ENCODE assay signal across 23 mouse cellular contexts in the genomic region with DNA sequence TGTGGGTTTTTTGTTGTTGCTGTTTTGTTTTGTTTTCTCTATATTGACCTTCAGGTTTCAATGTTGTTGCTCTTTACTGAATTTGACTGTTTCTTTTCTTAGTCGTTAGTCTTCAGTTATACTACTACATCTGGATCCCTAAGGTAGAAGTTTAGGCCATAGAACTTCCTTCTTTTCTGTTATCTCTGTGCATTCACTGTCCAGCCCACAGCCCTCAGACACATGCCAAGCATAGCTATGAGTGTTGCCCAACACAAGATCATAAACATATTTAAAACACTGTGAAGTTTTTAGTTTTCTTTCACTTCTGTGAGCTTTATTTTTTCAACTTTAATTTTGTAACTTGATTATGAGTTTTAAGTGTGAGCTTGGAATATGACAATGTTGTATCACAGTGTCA. TPM values are rescaled to one million over a fixed set of nuclear protein-coding genes. Genes with fewer than 3 reads are reported as not detected.
DNase-seq lines count a peak whose midpoint lies in the region; ATAC-seq and TF ChIP-seq lines count a peak whose summit lies in the region.
"Had no signal": no experiment of that assay in that cellular context is flagged by ENCODE, and none has a peak within 500 bp of the region (broad histone marks: within the 10 kb centered on the region; RNA-seq: fewer than 3 reads in every experiment).

No protein-coding gene starts in this region.

- H3K36me3 ChIP-seq in myocyte (ENCODE audit: control insufficient read depth, insufficient read depth) = no peaks in the 10 kb centered on the region
- H3K36me3 ChIP-seq in heart, embryonic 11.5 days (ENCODE audit: control insufficient read depth, insufficient read depth, low read length) = no peaks in the 10 kb centered on the region
- no peaks in the 10 kb centered on the region for H3K36me3 ChIP-seq in midbrain, embryonic 11.5 days (ENCODE audit: control insufficient read depth, insufficient read depth, low read length)
- H3K36me3 ChIP-seq in hindbrain, postnatal 0 days (ENCODE audit: insufficient read depth, low read length) = no peaks in the 10 kb centered on the region
- H3K36me3 ChIP-seq: embryonic facial prominence, embryonic 13.5 days; embryonic facial prominence, embryonic 15.5 days; forebrain, embryonic 10.5 days; forebrain, embryonic 12.5 days had no signal

- no peak overlapping the region for H3K27ac ChIP-seq in heart, embryonic 11.5 days (ENCODE audit: low read depth, low read length)
- H3K27ac ChIP-seq in midbrain, embryonic 11.5 days (ENCODE audit: low read depth, low read length) = no peak overlapping the region
- H3K27ac ChIP-seq in hindbrain, postnatal 0 days = no peak overlapping the region
- H3K27ac ChIP-seq: embryonic facial prominence, embryonic 13.5 days; embryonic facial prominence, embryonic 15.5 days; forebrain, embryonic 10.5 days; forebrain, embryonic 12.5 days had no signal

- no peak overlapping the region for H3K4me3 ChIP-seq in myocyte
- H3K4me3 ChIP-seq in heart, embryonic 11.5 days (ENCODE audit: low read depth, low read length) = no peak overlapping the region
- no peak overlapping the region for H3K4me3 ChIP-seq in midbrain, embryonic 11.5 days (ENCODE audit: low read depth, low read length)
- H3K4me3 ChIP-seq in hindbrain, postnatal 0 days (ENCODE audit: low read length) = no peak overlapping the region
- H3K4me3 ChIP-seq: embryonic facial prominence, embryonic 13.5 days; embryonic facial prominence, embryonic 15.5 days; erythroblast, embryonic 14.5 days; forebrain, embryonic 10.5 days; forebrain, embryonic 12.5 days had no signal

- H3K4me2 ChIP-seq in myocyte (ENCODE audit: low read depth) = no peak overlapping the region
- no peak overlapping the region for H3K4me2 ChIP-seq in heart, embryonic 11.5 days
- no peak overlapping the region for H3K4me2 ChIP-seq in midbrain, embryonic 11.5 days
- no peak overlapping the region for H3K4me2 ChIP-seq in hindbrain, postnatal 0 days (ENCODE audit: low read depth, low read length)
- H3K4me2 ChIP-seq: embryonic facial prominence, embryonic 13.5 days; embryonic facial prominence, embryonic 15.5 days; forebrain, embryonic 12.5 days had no signal

- H3K79me2 ChIP-seq in myocyte (ENCODE audit: control insufficient read depth, insufficient read depth) = no peaks in the 10 kb centered on the region

- WGBS in heart, embryonic 11.5 days (ENCODE audit: insufficient replicate concordance) = 76% methylated on average over 1 of the region's 1 CpGs
- 69% methylated on average over 1 of the region's 1 CpGs for WGBS in midbrain, embryonic 11.5 days
- 89% methylated on average over 1 of the region's 1 CpGs for WGBS in hindbrain, postnatal 0 days

- TF ChIP-seq CTCF in hindbrain, postnatal 0 days (IDR thresholded peaks at IDR 0.05; ENCODE audit: low read depth) = no peak

- no peak overlapping the region for H3ac ChIP-seq in myocyte (ENCODE audit: control insufficient read depth, insufficient read length)

- no peak for TF ChIP-seq POLR2A in myocyte (IDR thresholded peaks at IDR 0.05; ENCODE audit: insufficient read length, low read depth)

- peak; percentile 76 for ATAC-seq in common myeloid progenitor, adult 5-6 weeks (replicated peaks; ENCODE audit: low read depth, poor library complexity, severe bottlenecking)
- ATAC-seq in heart, embryonic 11.5 days (replicated peaks; ENCODE audit: insufficient number of reproducible peaks, low FRiP score, low TSS enrichment) = no peak
- ATAC-seq in midbrain, embryonic 11.5 days (ENCODE audit: low FRiP score) = no peak
- no peak for ATAC-seq in activated CD4-positive, CD25-positive, alpha-beta regulatory T cell, adult 4 months
- ATAC-seq in hindbrain, postnatal 0 days = no peak
- ATAC-seq: forebrain, embryonic 14.5 days; forebrain, embryonic 16.5 days had no signal

- 0 out of 2 replicates have a peak, but pooled peaks cover 2% of the 10 kb centered on the region for H3K9me3 ChIP-seq in heart, embryonic 11.5 days (replicated peaks; ENCODE audit: control insufficient read depth, low read length)
- no peaks in the 10 kb centered on the region; the same call in 1 of the 2 replicates for H3K9me3 ChIP-seq in midbrain, embryonic 11.5 days (ENCODE audit: control insufficient read depth, low read length)
- no peaks in the 10 kb centered on the region for H3K9me3 ChIP-seq in hindbrain, postnatal 0 days (ENCODE audit: low read length)
- H3K9me3 ChIP-seq: embryonic facial prominence, embryonic 13.5 days; embryonic facial prominence, embryonic 15.5 days; forebrain, embryonic 12.5 days had no signal

- no peaks in the 10 kb centered on the region for H3K4me1 ChIP-seq in heart, embryonic 11.5 days (ENCODE audit: control insufficient read depth, insufficient read depth, low read length)
- H3K4me1 ChIP-seq in midbrain, embryonic 11.5 days (ENCODE audit: control insufficient read depth, insufficient read depth, low read length) = no peaks in the 10 kb centered on the region
- no peaks in the 10 kb centered on the region for H3K4me1 ChIP-seq in hindbrain, postnatal 0 days (ENCODE audit: insufficient read depth, low read length)
- H3K4me1 ChIP-seq: embryonic facial prominence, embryonic 13.5 days; embryonic facial prominence, embryonic 15.5 days; forebrain, embryonic 10.5 days; forebrain, embryonic 12.5 days had no signal

- no peaks in the 10 kb centered on the region for H3K27me3 ChIP-seq in myocyte (ENCODE audit: control insufficient read depth, insufficient read depth, insufficient read length)
- no peaks in the 10 kb centered on the region for H3K27me3 ChIP-seq in heart, embryonic 11.5 days (ENCODE audit: control insufficient read depth, insufficient read depth, low read length)
- no peaks in the 10 kb centered on the region for H3K27me3 ChIP-seq in midbrain, embryonic 11.5 days (ENCODE audit: control insufficient read depth, insufficient read depth, low read length)
- no peaks in the 10 kb centered on the region for H3K27me3 ChIP-seq in hindbrain, postnatal 0 days (ENCODE audit: insufficient read depth, low read length)
- H3K27me3 ChIP-seq: embryonic facial prominence, embryonic 13.5 days; embryonic facial prominence, embryonic 15.5 days; forebrain, embryonic 12.5 days had no signal

- H3K9ac ChIP-seq in heart, embryonic 11.5 days (ENCODE audit: low read depth, low read length) = no peak overlapping the region
- H3K9ac ChIP-seq in midbrain, embryonic 11.5 days (ENCODE audit: low read length) = no peak overlapping the region
- H3K9ac ChIP-seq in hindbrain, postnatal 0 days (replicated peaks; ENCODE audit: low read length) = no peak overlapping the region
- H3K9ac ChIP-seq: embryonic facial prominence, embryonic 13.5 days; embryonic facial prominence, embryonic 15.5 days; forebrain, embryonic 12.5 days had no signal

- DNase-seq in 416B (ENCODE audit: low read depth) (peak; percentile 8), MEL-GATA-1-ER (ENCODE audit: extremely low read depth, low read depth) (peak; percentile 22)
- no peak for DNase-seq in midbrain, embryonic 11.5 days (ENCODE audit: low spot score, missing footprints)
- no peak for DNase-seq in hindbrain, postnatal 0 days (ENCODE audit: low spot score)
- DNase-seq: adrenal gland, adult 2 months; adrenal gland, postnatal 14 days; adrenal gland, postnatal 36 days; cerebellum, adult 11-12 months; cerebellum, adult 2 months; cerebellum, adult 9-10 months; cerebellum, postnatal 25 days; embryo, embryonic 11 days had no signal

TF ChIP-seq in myocyte, 11 proteins besides CTCF, POLR2A, EP300 and RAD21:
- peak; percentile 31; the same call in 1 of the 2 replicates for TF ChIP-seq CEBPB (IDR thresholded peaks at IDR 0.05; ENCODE audit: insufficient read depth, poor library complexity, severe bottlenecking)
- no peak for TF ChIP-seq MAX (IDR thresholded peaks at IDR 0.05; ENCODE audit: low read depth)
- no peak for TF ChIP-seq REST (IDR thresholded peaks at IDR 0.05; ENCODE audit: insufficient read depth, insufficient read length)
- no peak for TF ChIP-seq MYOG (IDR thresholded peaks at IDR 0.05; ENCODE audit: control insufficient read depth in 1 of 3, insufficient read depth in 1 of 3, insufficient read length in 2 of 3, low read depth in 2 of 3)
- no peak for TF ChIP-seq SRF (IDR thresholded peaks at IDR 0.05; ENCODE audit: control insufficient read depth, insufficient read length, low read depth)
- no peak for TF ChIP-seq MYOD1 (IDR thresholded peaks at IDR 0.05; ENCODE audit: control insufficient read depth in 1 of 3, insufficient read length in 2 of 3, low read depth in 2 of 3)
- no peak for TF ChIP-seq E2F4 (IDR thresholded peaks at IDR 0.05; ENCODE audit: insufficient read depth)

RNA-seq across cellular contexts. Expression of a gene that starts 41.0 kb away (rescaled TPM):
- total RNA-seq in common myeloid progenitor, adult 5-6 weeks (2017) = 15.9 and 18.1 TPM in 2 replicates
- 3.0 TPM for polyA plus RNA-seq in myocyte (2012; fragmentation: generic; extraction: Trizol)
- polyA plus RNA-seq in heart, embryonic 11.5 days (2014; fragmentation: Nextera tagmentation; extraction: Ambion mirVana) = 3.9 and 4.2 TPM in 2 replicates
- polyA plus RNA-seq in midbrain, embryonic 11.5 days (2014; fragmentation: Nextera tagmentation; extraction: Ambion mirVana) = 6.1 and 6.2 TPM in 2 replicates
- 1 to 10 TPM in 1 of 2 experiments, under 1 TPM in 1; 0.99 to 1.5 TPM for polyA plus RNA-seq in activated CD4-positive, CD25-positive, alpha-beta regulatory T cell, adult 4 months (2017; shearing (Covaris generic))
- 21.0 and 27.9 TPM in 2 replicates for total RNA-seq in hindbrain, postnatal 0 days (2014; rRNA removed)
- polyA plus RNA-seq in hindbrain, postnatal 0 days (2015; fragmentation: Nextera tagmentation; extraction: Ambion mirVana) = 2.9 and 3.0 TPM in 2 replicates

Comparison
In these comparisons a context has a peak if more than half of its experiments do, and no peak if none do; other contexts are left out.
1. DNase-seq: peak in 416B (single experiment) and MEL-GATA-1-ER (single experiment); none in midbrain, embryonic 11.5 days (single experiment) and hindbrain, postnatal 0 days (single experiment).